Mouse (Mus musculus): ENCODE measurements around the gene Anks1b.

DNA sequence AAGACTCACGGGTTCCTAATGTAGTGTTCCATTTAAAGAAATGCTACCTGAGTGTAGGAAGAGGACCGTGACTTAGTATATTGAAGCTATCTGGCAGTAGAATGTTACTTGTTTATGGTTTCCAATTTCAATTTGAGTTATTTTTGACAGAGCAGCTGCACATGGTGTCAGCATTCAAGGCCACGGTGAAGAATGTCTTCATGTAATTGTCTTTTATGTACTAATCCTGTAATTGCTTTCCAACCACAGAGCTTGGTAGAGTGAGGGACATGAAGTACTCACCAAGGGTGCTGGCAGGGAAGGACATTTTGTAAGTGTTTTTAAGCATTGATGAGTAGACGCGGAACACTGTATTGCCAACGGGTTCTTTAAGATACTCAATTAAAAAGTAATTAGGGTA is 1073.7 kb downstream of the Anks1b start:
- TF ChIP-seq ZC3H11A (IDR thresholded peaks at IDR 0.05; ENCODE audit: low read depth, low read length) (no peak), MAZ (IDR thresholded peaks at IDR 0.05; ENCODE audit: low read depth, low read length) (no peak), USF2 (IDR thresholded peaks at IDR 0.05; ENCODE audit: borderline replicate concordance in 1 of 2, insufficient read depth in 1 of 2, low read depth in 1 of 2, low read length in 2 of 2) (no peak), KAT2A (conservative IDR thresholded peaks at IDR 0.05; ENCODE audit: low read depth, low read length) (no peak), GATA1 (IDR thresholded peaks at IDR 0.05; ENCODE audit: low read depth, low read length) (no peak), CTCF (IDR thresholded peaks at IDR 0.05 in 2 of 3, conservative IDR thresholded peaks at IDR 0.05 in 1 of 3; ENCODE audit: control insufficient read depth in 1 of 3, insufficient read depth in 1 of 3, low read depth in 2 of 3, low read length in 3 of 3, poor library complexity in 1 of 3, severe bottlenecking in 1 of 3) (no peak), CHD1 (IDR thresholded peaks at IDR 0.05; ENCODE audit: low read depth, low read length) (no peak), SIN3A (IDR thresholded peaks at IDR 0.05; ENCODE audit: low read length) (no peak), POLR2A (IDR thresholded peaks at IDR 0.05; ENCODE audit: control insufficient read depth in 1 of 2, insufficient read depth in 1 of 2, low read depth in 1 of 2, low read length in 2 of 2, poor library complexity in 1 of 2) (no peak), MAFK (IDR thresholded peaks at IDR 0.05; ENCODE audit: borderline replicate concordance, low read depth, low read length) (no peak), RAD21 (IDR thresholded peaks at IDR 0.05; ENCODE audit: low read depth, low read length) (no peak)
